Mouse (Mus musculus) limb, embryonic 11.5 days (tissue): ENCODE measurements around the gene Dctn5. TPM values are rescaled to one million over a fixed set of nuclear protein-coding genes. Genes with fewer than 3 reads are reported as not detected.

ENCODE experiments used
- ATAC-seq: fragments of 200-750 bp; cut with Nextera tagmentation; 2 replicates; pipeline ENCODE4 v1.8.0; 2017; ENCODE audit warnings: low read depth; ENCODE audit not compliant: insufficient number of reproducible peaks, low FRiP score, low TSS enrichment
- DNase-seq: peaks from one replicate; pipeline ENCODE4 v3.0.0-alpha.2; 2015; ENCODE audit warnings: low spot score
- H3K27ac ChIP-seq: fragments of 300-500 bp; sonication (generic); replicated peaks from 2 replicates; pipeline ENCODE4 v1.5.1; 2014; ENCODE audit warnings: low read depth, mild to moderate bottlenecking, low read length
- H3K27me3 ChIP-seq: fragments of 300-500 bp; sonication (generic); 2 replicates; pipeline ENCODE4 v1.6.1; 2014; ENCODE audit warnings: mild to moderate bottlenecking, low read length, mixed read lengths; ENCODE audit not compliant: control insufficient read depth, insufficient read depth
- H3K36me3 ChIP-seq: fragments of 300-500 bp; sonication (generic); 2 replicates; pipeline ENCODE4 v1.6.1; 2014; ENCODE audit warnings: mild to moderate bottlenecking, low read length, moderate library complexity, mixed read lengths; ENCODE audit not compliant: control insufficient read depth, insufficient read depth
- H3K4me1 ChIP-seq: fragments of 300-500 bp; sonication (generic); 2 replicates; pipeline ENCODE4 v1.6.1; 2014; ENCODE audit warnings: low read length, mixed read lengths; ENCODE audit not compliant: control insufficient read depth, insufficient read depth
- H3K4me2 ChIP-seq: fragments of 300-500 bp; sonication (generic); 2 replicates; pipeline ENCODE4 v1.6.1; 2014; ENCODE audit warnings: low read depth, mild to moderate bottlenecking, moderate library complexity; ENCODE audit not compliant: severe bottlenecking
- H3K4me3 ChIP-seq: fragments of 300-500 bp; sonication (generic); 2 replicates; pipeline ENCODE4 v1.5.1; 2014; ENCODE audit warnings: low read depth, low read length
- H3K9ac ChIP-seq: fragments of 300-500 bp; sonication (generic); 2 replicates; pipeline ENCODE4 v1.6.1; 2014; ENCODE audit warnings: mild to moderate bottlenecking, low read length
- H3K9me3 ChIP-seq: fragments of 300-500 bp; sonication (generic); 2 replicates; pipeline ENCODE4 v1.6.1; 2016; ENCODE audit warnings: low read length; ENCODE audit not compliant: control insufficient read depth
- WGBS: fragments of 180-500 bp; shearing (Covaris S2); extraction: QIAGEN DNeasy Blood & Tissue Kit; methylation state at CpG from one replicate; pipeline ENCODE4 v1.1.7; 2014; 5-methylcytosine and 5-hydroxymethylcytosine counted together
- polyA plus RNA-seq: library from polyadenylated mRNA; unstranded; fragments of >200 nt; fragmentation: Nextera tagmentation; extraction: Ambion mirVana; gene quantifications from 2 replicates; pipeline ENCODE4 v1.2.1, GENCODE M21; 2014

Dctn5 gene
- polyA plus RNA-seq, 1 experiment from 2014 or later, result 122 TPM

DNA sequence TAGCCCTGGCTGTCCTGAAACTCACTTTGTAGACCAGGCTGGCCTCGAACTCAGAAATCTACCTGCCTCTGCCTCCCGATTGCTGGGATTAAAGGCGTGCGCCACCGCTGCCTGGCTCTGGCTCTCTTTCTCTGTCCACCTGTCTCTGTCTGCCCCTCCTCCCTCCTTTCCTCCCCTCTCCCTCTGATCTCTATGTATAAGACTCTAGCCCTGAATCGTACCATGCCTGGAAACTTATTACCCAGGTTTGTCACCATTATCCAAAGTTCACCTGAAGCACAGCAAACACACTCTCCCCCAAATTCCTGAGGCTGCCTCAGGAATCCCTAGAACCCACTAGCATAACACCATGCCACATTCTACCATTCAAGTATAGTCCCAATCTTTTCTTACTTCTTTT is 24.6 kb upstream of the Dctn5 start:
- Histone ChIP-seq H3K4me3 (no peak overlapping the region), H3K9ac (no peak overlapping the region), H3K4me1 (no peaks in the 10 kb centered on the region), H3K27ac (no peak overlapping the region), H3K9me3 (no peaks in the 10 kb centered on the region), H3K27me3 (no peaks in the 10 kb centered on the region), H3K36me3 (peaks cover 12% of the 10 kb centered on the region), H3K4me2 (no peak overlapping the region)
- ATAC-seq (no peak), DNase-seq (no peak)
- 93% methylated on average over 6 of the region's 6 CpGs for WGBS

DNA sequence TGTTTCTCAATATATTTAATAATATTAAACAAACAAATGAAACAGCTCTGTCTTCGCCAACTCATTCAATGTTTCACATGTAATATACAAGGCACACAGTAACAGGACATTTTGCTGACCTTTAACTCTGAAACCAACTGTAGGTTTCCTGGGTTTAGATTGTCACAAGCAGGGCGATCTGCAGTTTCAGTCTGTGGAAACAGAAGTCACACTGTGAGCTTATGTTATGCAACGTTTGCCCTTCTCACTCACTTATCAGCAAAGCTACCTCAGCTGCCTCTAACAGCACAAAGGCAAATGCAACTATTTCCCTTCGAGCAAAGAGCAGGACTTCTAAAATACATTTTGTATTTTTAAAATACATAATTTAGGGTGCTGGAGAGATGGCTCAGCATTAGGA is 9.3 kb upstream of the Dctn5 start:
- ATAC-seq (no peak), DNase-seq (no peak)
- no peak overlapping the region for H3K4me2 ChIP-seq
- no peak overlapping the region for H3K27ac ChIP-seq
- H3K9ac ChIP-seq, result no peak overlapping the region
- H3K4me1 ChIP-seq, result no peaks in the 10 kb centered on the region
- H3K4me3 ChIP-seq, result no peak overlapping the region
- WGBS, result 84% methylated on average over 4 of the region's 4 CpGs
- H3K9me3 ChIP-seq, result no peaks in the 10 kb centered on the region
- peaks cover 15% of the 10 kb centered on the region for H3K36me3 ChIP-seq
- no peaks in the 10 kb centered on the region for H3K27me3 ChIP-seq

DNA sequence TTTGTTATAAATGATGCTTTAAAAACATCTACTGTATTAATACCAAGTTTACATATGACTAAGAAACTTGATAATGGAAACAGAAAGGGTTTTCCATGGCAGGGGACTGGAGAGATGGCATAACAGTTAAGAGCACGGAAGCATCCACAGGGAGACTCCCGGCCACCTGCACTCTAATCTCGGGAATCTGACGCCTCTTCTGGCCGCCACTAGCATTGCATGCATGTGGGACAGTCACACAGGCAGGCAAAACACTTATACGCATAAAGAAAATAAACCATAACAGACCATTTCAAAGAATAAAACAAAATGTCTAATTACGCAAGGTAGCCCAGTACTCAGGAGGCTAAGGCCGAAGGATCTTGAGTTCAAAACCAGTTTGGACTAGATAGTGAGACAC is 7.2 kb upstream of the Dctn5 start:
- Histone ChIP-seq H3K36me3 (peaks cover 15% of the 10 kb centered on the region), H3K27ac (no peak overlapping the region)
- DNase-seq, result no peak

DNA sequence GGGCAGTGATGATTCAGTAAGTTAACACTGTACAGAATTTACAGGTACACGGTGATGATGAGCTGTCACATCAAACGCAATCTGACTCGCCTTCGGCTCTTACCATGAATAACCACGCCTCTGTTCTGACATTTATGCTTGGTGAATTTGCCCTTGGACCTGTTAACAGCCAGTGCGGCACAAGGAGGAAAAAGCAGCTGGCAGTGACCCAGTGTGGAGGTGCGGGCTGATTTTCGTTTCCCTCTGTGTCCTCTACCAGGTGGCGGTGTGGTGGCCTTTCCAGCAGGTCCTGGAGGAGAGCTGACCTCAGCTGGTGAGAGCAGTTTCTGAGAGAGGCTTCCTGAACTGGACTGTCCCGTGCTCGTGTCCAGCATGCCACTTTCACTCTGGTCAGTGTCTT is 5.9 kb upstream of the Dctn5 start:
- no peaks in the 10 kb centered on the region for H3K4me1 ChIP-seq
- H3K27me3 ChIP-seq, result no peaks in the 10 kb centered on the region
- H3K9me3 ChIP-seq, result no peaks in the 10 kb centered on the region
- no peak overlapping the region for H3K27ac ChIP-seq
- H3K4me2 ChIP-seq, result no peak overlapping the region
- no peak overlapping the region for H3K4me3 ChIP-seq
- WGBS, result 93% methylated on average over 11 of the region's 11 CpGs
- ATAC-seq (no peak), DNase-seq (no peak)
- peaks cover 15% of the 10 kb centered on the region for H3K36me3 ChIP-seq
- no peak overlapping the region for H3K9ac ChIP-seq

More for the DNA sequence above, 7.2 kb upstream of the Dctn5 start:
- Histone ChIP-seq H3K27me3 (no peaks in the 10 kb centered on the region), H3K9ac (no peak overlapping the region), H3K4me2 (no peak overlapping the region), H3K9me3 (no peaks in the 10 kb centered on the region), H3K4me1 (no peaks in the 10 kb centered on the region), H3K4me3 (no peak overlapping the region)
- no peak for ATAC-seq
- 77% methylated on average over 8 of the region's 8 CpGs for WGBS

DNA sequence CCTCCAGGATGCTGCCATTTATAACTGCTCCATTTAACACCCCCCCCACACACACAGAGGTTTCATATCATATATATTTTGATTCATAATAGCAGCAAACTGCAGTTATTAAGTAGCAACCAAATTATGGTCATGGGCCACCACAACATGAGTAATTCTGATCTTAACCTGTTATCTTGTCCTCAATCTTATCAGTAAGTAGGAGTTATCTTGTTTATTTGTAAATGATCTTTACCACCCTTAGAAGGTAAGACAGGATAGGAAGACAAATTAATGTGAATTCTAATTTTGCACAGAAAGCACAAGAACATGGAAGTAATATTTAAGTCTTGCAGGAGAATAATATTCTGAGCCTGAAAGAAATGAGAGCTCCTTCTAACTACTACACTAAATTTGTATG is 1.0 kb upstream of the Dctn5 start:
- H3K27ac ChIP-seq, result no peak overlapping the region
- no peak for ATAC-seq
- no peaks in the 10 kb centered on the region for H3K4me1 ChIP-seq
- peak overlapping the region; percentile 81 for H3K4me3 ChIP-seq
- H3K4me2 ChIP-seq, result peak overlapping the region; percentile 57; the same call in 1 of the 2 replicates
- no peaks in the 10 kb centered on the region for H3K27me3 ChIP-seq
- no peaks in the 10 kb centered on the region for H3K9me3 ChIP-seq
- H3K9ac ChIP-seq, result no peak overlapping the region
- no peak for DNase-seq
- H3K36me3 ChIP-seq, result peaks cover 16% of the 10 kb centered on the region

DNA sequence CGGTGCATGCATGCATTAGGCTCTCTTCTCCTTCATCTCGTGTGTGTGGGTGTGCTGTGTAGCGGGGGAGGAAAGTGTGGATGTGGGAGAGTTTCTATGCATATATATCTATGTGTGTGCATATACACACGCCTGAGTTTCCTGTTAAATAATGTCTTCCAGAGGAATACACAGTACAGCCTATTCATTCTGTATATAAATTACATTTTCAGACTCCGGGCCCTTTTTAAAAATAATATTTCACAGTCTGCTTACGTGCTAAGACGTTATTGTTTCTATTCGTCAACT is 441 bp downstream of the Dctn5 start:
- H3K4me1 ChIP-seq, result no peaks in the 10 kb centered on the region
- no peaks in the 10 kb centered on the region for H3K27me3 ChIP-seq
- H3K36me3 ChIP-seq, result peaks cover 3% of the 10 kb centered on the region; the same call in 1 of the 2 replicates
- DNase-seq (no peak), ATAC-seq (peak; percentile 31; the same call in 1 of the 2 replicates)
- H3K9ac ChIP-seq, result peak overlapping the region; percentile 67
- peak overlapping the region; percentile 81 for H3K4me3 ChIP-seq
- WGBS, result 20% methylated on average over 8 of the region's 8 CpGs
- peak overlapping the region; percentile 49 for H3K4me2 ChIP-seq
- no peak overlapping the region for H3K27ac ChIP-seq
- H3K9me3 ChIP-seq, result no peaks in the 10 kb centered on the region

DNA sequence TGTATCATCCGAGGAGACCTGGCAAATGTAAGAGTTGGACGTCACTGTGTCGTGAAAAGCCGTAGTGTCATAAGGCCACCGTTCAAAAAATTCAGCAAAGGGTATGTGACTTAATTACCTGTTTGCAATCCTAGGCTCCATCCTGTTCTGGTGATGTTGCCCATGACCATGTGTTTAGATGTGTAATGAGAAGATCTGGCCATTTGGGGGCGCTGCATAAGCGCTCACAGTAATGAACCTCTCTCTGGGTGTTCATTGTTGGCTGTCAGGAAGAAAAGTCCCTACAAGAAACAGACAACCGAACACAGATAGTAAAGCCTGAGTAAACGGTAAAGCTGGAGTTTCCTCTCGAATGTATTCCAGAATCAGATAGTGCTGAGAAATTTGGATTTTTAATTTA is 2.2 kb downstream of the Dctn5 start:
- DNase-seq, result peak; percentile 31
- no peak for ATAC-seq

DNA sequence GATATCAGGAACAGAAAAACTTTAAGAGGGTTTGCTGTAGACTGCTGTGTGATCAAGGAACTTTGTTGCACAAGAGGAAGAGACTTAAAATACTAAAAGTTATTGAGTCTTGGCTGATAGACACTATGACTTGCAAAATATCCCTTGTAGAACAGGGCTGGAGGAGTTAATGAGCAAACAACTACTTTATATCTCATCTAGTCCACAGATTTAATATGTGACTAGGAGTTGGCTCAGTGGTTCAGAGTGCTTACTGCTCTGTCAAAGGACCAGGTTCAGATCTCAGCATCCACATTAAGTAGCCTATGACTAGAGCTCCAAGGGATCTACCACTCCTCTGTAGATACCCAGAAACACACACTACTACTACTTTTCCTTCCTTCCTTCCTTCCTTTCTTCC is 4.2 kb downstream of the Dctn5 start:
- peaks cover 9% of the 10 kb centered on the region for H3K36me3 ChIP-seq
- H3K27ac ChIP-seq, result no peak overlapping the region
- no peaks in the 10 kb centered on the region for H3K4me1 ChIP-seq
- no peak overlapping the region for H3K9ac ChIP-seq
- ATAC-seq, result no peak
- H3K27me3 ChIP-seq, result no peaks in the 10 kb centered on the region
- DNase-seq, result no peak
- no peak overlapping the region for H3K4me2 ChIP-seq
- no peak overlapping the region for H3K4me3 ChIP-seq
- no peaks in the 10 kb centered on the region for H3K9me3 ChIP-seq

More for the DNA sequence above, 2.2 kb downstream of the Dctn5 start:
- Histone ChIP-seq H3K27ac (no peak overlapping the region), H3K9me3 (no peaks in the 10 kb centered on the region), H3K4me3 (no peak overlapping the region), H3K9ac (no peak overlapping the region), H3K4me1 (no peaks in the 10 kb centered on the region), H3K27me3 (no peaks in the 10 kb centered on the region), H3K36me3 (peaks cover 9% of the 10 kb centered on the region), H3K4me2 (no peak overlapping the region)
- WGBS, result 73% methylated on average over 10 of the region's 10 CpGs

DNA sequence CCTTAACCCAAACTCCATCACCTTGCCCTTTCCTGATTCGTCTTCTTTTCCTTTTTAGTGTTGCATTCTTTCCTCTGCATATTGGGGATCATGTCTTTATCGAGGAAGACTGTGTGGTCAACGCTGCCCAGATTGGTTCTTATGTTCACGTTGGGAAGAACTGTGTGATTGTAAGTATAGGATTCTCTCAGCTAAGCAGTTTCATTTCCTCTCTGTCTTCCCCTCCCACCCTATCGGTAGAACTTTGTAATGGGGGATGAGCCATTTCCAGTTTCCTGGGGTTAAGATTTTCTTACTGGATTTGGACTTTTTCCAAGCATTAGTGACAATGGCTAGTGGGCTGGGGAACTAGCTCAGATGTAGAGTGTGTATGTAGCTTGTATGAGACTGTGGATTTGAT is 5.3 kb downstream of the Dctn5 start:
- no peaks in the 10 kb centered on the region for H3K27me3 ChIP-seq
- ATAC-seq (no peak), DNase-seq (no peak)
- WGBS, result 91% methylated on average over 5 of the region's 5 CpGs
- no peak overlapping the region for H3K9ac ChIP-seq
- H3K4me3 ChIP-seq, result no peak overlapping the region
- no peak overlapping the region for H3K27ac ChIP-seq
- H3K9me3 ChIP-seq, result no peaks in the 10 kb centered on the region
- H3K4me1 ChIP-seq, result no peaks in the 10 kb centered on the region
- H3K4me2 ChIP-seq, result no peak overlapping the region
- peaks cover 9% of the 10 kb centered on the region for H3K36me3 ChIP-seq
